Mouse (Mus musculus) kidney, adult 11 months (tissue): ENCODE measurements around the gene Mx1.

Experiments
- DNase-seq: peaks from one replicate; pipeline ENCODE4 v3.0.0; 2022

Gene Mx1

DNA sequence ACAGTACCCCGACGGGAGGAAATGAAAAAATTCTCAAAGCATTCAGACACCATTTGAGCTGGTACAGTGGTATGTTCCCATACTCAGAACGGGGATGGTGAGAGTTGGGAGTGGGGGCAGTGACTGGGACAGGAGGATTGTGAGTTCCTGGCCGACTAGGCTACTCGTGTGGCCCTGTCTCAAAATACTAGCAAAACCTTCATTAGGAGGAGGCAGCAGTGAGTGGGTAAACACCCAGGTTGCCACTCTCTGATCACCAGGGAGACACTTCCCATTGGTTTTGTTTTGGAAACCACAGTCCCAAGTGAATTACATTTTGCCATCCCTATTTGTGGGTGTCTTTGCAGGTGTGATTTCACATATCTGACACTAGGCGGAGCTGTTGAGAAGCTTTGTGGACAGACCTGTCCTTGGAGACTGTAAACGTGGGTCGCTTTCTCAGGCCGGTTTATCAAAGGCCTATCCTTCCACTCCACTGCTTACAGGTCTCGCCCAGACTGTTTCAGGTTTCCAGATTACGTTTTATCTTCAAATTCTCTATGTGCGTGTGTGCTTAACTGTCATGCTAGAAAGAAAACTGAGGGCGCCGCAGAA lies 18.9 kb downstream of the Mx1 start:
- DNase-seq = peak; percentile 39

GRCm38 (mm10) chr16:97441967-97442366 lies 20.7 kb downstream of the Mx1 start:
- DNase-seq = no peak

DNA sequence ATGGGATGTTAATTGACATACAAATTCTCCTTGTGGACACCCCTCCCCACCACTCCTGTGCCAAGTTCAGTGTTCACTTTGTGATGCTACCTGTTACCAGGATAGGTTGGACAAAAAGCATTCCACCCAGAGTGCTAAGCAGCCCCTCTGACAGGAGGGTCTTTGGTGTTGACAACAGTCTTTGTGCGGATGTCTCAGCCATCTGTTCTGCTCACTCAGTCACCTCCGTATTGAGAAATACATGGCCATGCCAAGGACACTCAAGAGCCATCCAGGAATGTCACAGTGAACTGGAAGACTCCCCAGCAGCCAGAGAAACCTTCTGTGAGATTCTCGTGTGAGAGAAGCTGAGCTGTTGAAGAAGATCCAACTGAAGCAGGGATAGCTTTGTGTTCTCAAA lies 24.5 kb downstream of the Mx1 start:
- DNase-seq = no peak

DNA sequence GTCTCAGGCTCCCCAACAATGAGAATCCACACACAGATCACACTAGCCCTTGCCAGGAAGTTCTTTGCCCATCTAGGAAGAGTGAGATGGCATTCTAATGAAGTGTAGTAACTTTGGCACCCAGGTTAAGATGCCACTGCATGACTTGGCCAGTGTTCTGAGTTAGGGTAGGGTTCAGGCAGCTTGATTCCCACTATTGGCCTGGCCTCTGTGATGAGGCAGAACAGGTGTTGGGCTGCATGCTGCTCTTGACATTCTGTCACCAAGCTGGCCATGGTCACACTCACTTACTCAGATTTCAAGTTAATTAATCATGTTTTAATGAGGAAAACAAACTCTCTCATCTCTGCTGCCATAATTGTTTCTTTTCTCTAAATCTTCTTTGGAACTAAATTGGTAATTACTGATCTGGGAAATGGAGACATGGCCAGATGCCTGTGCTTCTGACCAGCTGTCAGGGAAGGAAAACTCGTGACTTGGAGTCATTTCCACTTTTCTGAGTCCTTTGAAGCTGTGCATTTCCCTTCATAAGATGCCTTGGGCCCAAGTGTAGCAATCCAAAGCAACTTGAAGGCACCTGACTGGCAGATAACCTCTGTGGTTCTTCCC lies 25.2 kb downstream of the Mx1 start:
- DNase-seq = no peak

DNA sequence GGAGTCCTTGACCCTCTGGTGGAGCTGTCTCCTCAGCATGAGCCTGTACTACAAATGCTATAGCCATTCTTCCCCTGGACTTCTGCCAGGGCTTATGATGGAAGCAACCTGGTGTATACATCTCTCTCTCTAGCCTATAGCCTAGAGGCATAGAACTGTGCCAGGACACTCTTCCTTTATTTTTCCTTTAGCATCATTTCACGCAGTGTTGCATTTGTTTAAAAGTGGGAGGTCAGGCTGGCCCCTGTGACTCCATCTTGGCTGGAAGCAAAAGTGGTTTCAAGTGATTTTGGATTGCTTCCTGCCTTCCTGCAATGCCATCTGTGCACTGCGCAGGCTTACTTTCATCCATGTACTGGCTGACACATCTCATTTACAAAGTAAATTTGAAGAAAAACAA lies 28.5 kb downstream of the Mx1 start:
- no peak for DNase-seq

DNA sequence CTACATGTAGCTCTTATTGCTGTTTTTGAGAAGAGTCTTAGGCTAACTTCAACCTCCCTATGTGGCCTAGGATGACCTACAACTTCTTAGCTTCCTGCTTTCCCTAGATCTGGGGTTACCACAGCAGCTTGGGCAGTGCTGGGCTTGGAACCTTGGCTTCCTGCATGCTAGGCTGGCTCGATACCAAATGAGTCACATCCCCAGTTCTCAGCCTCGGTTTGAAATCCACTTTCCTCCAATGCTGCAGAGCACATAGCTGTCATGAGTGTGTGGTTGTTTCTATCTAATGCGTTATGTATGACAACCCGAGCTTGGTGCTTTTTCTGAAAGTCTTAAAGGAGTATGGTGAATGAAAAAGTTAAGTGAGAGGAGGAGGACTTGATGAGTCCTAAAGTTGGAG lies 31.4 kb downstream of the Mx1 start:
- peak; percentile 4 for DNase-seq

- no peak for DNase-seq
Observed at GRCm38 (mm10) chr16:97430091-97430490, 32.6 kb downstream of the Mx1 start.

- no peak for DNase-seq
Observed at GRCm38 (mm10) chr16:97428026-97428425, 34.7 kb downstream of the Mx1 start.

GRCm38 (mm10) chr16:97423627-97424026 lies 39.1 kb downstream of the Mx1 start:
- DNase-seq = no peak

- no peak for DNase-seq
Observed at GRCm38 (mm10) chr16:97421671-97422070, 41.0 kb downstream of the Mx1 start.

DNA sequence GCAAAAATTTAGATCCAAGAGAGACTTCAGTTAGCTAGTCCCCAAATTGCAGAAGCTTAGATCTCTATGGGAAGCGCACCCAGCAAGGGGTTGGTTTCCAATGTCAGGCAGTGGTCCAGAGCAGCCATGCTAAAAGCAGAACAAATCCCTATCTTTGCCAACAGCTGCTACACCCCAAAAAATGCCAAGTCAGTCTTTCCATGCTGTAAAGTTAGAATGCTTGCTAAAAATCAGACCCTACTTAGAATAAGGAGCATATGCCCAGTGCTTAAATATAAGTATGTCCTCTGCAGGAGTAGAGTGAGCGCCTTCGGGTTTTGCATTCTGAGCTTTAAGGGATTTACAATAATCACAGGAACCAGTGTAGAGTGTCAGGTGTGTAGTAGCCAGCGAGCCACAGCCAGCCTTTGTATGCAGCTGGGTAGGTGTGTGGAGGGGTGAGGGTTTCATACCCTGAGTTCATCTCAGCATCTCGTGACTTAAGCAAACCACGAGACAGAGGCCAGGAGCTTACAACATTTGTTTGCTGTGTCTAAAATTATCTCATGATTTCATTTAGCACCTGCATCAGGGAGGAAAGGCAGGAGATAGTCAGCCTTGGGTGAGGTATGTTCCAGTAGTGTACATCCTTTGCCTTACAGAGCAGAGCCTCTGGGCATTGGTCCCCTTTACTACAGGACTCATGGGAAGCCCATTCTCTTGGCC lies 43.8 kb downstream of the Mx1 start:
- no peak for DNase-seq

GRCm38 (mm10) chr16:97417896-97418542 lies 44.7 kb downstream of the Mx1 start:
- peak; percentile 38 for DNase-seq

DNA sequence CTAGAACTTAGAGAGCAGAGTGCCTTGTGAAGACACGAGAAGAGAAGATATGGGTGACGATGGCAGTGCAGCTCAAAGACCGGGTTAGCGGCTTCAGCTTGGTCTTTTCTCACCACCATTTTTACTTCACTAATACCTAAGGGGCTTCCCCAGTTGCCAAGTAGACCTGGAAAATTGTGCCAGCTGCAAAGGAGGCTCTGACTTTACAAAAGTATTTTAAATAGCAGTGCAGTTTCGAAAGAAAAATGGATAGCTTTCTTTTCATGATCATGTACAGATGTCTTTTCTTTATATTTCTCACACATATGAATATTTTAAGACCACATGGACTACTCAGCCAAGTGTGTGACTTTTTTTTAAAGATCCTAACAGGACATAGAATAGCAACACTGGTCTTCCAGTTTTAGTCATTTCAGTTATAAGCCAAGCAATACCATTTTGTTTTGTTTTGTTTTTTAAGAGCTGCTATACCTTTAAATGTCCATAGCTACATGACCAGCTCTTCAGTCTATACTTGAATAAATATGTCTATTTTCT lies 57.2 kb downstream of the Mx1 start:
- no peak for DNase-seq

GRCm38 (mm10) chr16:97402213-97402785 lies 60.4 kb downstream of the Mx1 start:
- DNase-seq = no peak

- DNase-seq = no peak
Observed at GRCm38 (mm10) chr16:97401741-97402140, 61.0 kb downstream of the Mx1 start.

DNA sequence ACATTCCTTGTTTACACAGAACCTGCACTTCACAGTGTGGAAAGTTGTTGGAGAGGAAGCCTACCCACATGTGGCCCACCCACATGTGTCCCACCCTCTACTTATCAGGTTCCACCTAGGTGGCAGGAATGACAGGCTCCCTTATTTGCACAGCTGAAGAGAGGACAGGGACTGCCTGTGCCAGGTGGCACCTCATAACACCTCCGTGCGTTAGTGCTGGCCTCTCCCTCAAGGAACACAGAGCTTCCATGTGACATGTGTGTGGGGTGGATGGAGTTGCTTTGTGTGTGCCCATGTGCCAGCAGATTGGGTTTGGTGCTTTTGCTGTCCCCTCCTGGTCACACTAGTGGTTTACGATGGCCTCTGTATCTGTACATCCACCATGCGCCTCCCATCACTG lies 62.7 kb downstream of the Mx1 start:
- no peak for DNase-seq

DNA sequence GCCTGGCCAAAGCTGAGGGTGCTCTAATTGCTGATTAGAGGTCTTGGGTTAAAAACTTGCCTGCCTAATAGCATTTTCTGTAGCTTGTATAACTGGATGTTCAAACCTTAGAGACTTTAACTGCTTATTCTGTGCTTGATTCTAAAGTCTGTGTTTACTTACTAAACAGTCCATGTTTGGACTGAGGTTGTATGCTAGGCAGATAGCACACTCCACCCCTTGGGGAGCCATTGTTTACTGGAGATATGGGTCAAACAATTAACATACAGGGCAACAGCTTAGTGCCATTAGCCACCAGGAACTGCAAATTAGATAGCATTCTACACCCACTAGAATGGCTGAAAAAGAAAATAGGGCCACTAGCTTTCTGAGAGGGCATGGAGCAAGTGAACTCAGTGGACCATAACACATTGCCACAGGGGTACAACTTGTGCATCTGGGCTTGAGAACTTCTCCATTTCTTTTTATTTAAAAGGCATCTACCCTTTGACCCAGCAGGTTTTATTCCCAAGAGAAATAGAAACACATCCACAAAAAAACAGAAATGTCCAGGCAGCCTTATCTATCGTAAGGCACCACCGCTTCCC lies 64.7 kb downstream of the Mx1 start:
- DNase-seq = no peak
